Mouse (Mus musculus) gastrocnemius, postnatal 14 days (tissue): Measurements from ENCODE around the gene Syn3. TPM values are rescaled to one million over a fixed set of nuclear protein-coding genes. Genes with fewer than 3 reads are reported as not detected.

Source experiments
- DNase-seq: peaks from one replicate; pipeline ENCODE4 v3.0.0; 2021; ENCODE audit warnings: mixed read lengths
- intact Hi-C: fragments of 180-260 bp; cut with DNase I; formaldehyde crosslinking; loops from one replicate; pipeline ENCODE4 v1.15.1; 2025; ENCODE audit warnings: low total_unique reads
- total RNA-seq, 2 experiments: library from RNA; stranded (reverse); gene quantifications; 2 replicates each; pipeline ENCODE4 v1.2.3; 2021

Gene Syn3
- total RNA-seq, 2 experiments from 2014 or later = 0.13 to 0.27 TPM

DNA sequence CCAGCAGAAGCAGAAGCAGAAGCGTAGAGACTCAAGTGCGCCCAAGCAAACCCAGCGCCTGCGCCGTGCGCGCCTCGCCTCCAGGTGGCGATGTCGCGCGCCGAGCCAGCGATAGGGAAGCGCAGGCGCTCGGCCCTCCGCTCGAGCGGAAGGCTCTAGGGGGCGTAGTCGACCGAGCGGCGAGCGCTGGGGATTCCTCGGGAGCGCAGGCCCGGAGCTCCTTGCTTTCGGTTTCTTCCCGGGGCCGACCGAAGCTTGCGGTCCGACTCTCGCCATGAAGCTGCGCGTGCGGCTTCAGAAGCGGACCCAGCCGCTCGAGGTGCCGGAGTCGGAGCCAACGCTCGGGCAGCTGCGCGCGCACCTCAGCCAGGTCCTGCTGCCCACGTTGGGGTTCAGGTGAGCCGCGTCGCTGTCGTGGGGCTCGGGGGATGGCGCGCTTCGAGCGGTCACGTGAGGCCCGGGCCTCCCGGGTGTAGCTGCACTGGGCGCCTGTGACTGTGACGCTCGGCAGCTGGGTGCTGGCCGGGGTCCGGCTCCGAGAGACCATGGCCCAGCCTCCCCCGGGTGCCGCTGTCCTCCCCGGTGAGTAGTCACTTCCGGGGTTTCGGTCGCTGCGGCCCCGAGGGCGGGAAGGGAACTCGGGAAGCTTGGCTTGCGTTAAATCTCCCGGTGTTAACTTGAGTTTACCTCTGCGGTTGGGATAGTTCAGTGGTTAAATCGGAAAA, 476.8 kb downstream of the Syn3 start, which contains the start of gene Fbxo7:
TSS of gene Fbxo7 (plus strand) at position 224 of the 725 bp plus-strand sequence.
- intact Hi-C loops = no loop called here

DNA sequence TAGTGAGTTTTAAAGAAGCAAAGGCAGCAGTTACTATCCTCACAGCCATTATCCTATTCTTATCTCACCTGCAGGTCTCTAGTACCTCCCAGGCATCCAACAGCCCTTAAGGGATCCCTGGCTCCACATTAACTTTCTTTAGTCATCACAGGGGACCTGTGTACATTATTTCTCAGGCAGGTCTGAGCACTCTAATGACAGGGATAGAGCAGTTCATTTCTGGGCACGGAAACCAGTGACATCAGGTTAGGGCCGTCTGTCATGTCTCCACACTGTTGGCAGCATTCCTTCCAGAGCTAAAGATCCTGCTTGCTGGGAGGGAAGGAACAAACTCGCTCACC, 477.3 kb downstream of the Syn3 start:
- intact Hi-C loops = no loop called here
- no peak for DNase-seq

More for the DNA sequence above, 476.8 kb downstream of the Syn3 start, which contains the start of gene Fbxo7:
- peak; percentile 92 for DNase-seq

DNA sequence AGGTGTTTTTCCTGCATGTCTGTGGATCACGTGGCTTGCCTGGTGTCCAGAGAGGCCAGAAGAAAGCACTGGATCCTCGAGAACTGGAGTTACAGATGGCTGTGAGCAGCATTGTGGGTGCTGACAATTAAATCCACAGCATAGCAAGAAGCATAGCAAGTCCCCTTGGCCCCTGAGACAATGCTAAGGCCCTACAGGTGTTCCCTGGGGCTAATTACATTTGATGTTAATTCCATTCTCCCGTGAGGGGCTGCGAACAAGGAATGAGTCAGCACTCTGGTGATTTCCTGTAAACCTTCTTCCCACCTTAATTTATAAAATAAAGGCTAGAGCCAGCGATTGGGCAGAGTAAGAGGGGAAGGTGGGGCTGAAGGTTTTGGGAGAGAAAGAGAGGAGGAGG, 479.9 kb downstream of the Syn3 start:
- intact Hi-C loops = no loop called here

DNA sequence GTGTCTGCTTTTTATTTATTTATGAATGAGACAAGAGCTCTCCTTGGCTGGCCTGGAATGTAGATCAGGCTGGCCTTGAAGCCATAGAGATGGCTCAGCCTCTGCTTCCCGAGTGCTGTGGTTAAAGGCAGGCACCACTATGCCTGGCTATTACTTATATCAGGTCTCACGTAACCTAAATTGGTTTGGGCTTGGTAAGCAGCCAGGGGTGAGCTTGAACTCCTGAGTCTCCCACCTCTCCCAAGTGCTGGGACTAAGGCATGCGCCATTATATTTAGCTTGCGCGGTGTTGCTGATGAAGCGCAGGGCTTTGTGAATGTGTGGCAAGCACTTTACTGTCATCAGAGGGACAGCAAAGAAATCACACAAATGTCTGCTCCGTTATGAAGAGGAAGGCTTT, 480.9 kb downstream of the Syn3 start:
- no peak for DNase-seq
- intact Hi-C loops = no loop called here

More for the DNA sequence above, 479.9 kb downstream of the Syn3 start:
- no peak for DNase-seq

DNA sequence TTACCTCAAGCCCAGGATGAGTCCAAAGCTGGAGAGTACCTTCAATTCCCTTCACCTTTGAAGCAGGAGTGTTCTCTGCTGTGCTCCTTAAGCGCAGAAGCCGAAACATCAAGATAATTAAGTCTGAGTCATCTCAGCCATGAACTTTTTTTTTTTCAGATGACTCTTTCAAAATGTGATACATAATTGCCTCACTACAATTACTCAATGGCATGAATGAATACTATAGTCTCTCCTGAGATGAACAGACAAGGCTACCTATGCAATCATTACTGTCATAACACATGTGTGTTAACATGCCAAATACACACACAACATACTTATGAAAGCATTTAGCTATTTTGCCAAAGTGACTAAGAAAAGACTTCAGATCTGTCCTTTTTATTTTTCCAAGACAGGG, 486.9 kb downstream of the Syn3 start, which contains the start of gene Bpifc:
TSS of gene Bpifc (minus strand) at position 115 of the 400 bp plus-strand sequence.
- DNase-seq = no peak
- intact Hi-C loops = no loop called here

DNA sequence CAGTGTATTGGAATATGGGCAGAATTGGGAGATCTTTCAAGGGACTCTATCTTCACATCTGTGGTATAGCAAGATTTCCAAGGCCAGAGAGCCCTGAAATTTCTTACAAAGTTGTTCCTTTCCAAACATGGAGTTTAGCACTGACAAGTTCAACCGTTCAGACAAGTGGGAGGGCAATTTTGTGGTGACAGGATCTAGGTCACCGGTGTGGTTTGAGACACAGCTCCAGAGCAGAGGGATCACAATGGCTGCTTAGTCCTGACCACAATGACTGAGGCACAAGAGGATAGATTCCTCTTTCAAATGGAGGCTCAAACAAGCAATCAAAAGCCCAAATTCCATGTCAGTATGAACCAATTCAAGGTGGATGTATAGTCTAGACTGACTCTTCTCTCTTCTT, 487.5 kb downstream of the Syn3 start:
- intact Hi-C loops = no loop called here
- no peak for DNase-seq

DNA sequence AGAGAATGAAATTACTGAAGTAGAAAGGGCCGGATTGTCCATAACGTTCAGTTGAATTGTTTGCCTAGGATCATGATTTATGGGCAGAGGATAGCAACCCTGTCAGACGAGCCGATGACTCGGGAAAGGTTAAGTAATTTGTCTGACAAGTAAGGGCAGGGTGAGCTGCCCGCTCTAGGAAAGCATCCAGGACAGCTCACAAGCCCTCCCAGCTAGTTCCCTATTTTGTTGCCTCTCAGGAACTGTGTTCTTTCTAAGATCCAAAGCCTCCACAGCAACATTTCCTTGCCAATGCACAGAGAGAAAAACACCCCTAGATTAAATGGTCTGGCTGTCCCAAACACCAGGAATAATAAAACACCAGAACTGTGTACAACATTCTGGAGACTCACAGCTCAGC, 488.1 kb downstream of the Syn3 start:
- no peak for DNase-seq
- intact Hi-C loops = no loop called here

DNA sequence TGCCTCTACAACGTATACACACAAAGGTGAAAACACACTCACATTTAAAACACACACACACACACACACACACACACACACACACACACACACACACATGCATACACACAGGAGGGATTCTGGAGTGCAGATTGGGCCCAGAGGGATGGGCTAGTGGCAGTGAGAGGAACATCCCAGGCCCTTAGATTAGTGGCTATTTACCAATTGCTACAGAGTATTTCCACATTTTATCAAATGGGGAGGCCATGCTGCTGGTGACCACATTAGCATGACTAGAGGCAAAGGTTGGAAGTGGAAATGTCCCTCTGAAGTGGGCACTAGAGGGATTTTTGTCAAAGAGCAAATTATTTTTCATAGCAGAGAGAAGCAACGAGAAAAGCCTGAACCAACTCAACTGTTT, 489.0 kb downstream of the Syn3 start:
- DNase-seq = no peak
- intact Hi-C loops = no loop called here

DNA sequence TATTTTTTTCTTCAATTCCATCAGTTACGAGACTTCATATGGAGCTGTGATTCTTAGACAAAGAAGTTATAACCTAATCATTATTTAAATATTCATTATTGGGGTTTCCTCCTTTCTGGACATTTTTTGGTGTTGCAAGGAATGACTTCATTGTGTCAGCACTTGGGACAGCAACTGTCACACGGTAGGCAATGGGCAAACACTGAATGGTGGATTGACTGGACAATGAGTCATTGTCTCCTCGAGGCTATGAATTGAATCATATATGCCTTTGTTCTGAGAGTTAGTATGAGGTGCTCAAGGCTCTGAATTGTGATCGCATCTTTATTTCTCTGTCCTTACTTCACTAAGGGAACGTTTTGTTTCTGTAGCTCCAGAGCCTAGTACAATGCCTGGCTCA, 492.2 kb downstream of the Syn3 start:
- intact Hi-C loops = no loop called here

More for the DNA sequence above, 492.2 kb downstream of the Syn3 start:
- DNase-seq = no peak

Other genes with a start within 250 kb of the Syn3 start
- gene Timp3, start 198.5 kb downstream of the Syn3 start, total RNA-seq = 10 to 100 TPM; 80.1 to 91.6 TPM
- 100 to 1,000 TPM; 118 to 140 TPM for gene Hsp90b1, start 206.6 kb upstream of the Syn3 start, total RNA-seq
- gene Ttc41, start 206.9 kb upstream of the Syn3 start, total RNA-seq = 1 to 10 TPM; 1.6 to 1.7 TPM